Mouse (Mus musculus) stomach, embryonic 14.5 days (tissue): ENCODE measurements around the gene Hemk1. TPM values are rescaled to one million over a fixed set of nuclear protein-coding genes. Genes with fewer than 3 reads are reported as not detected.

Experiments
- ATAC-seq: fragments of 200-750 bp; cut with Nextera tagmentation; 2 replicates; pipeline ENCODE4 v1.8.0; 2017; ENCODE audit warnings: low read depth, moderate TSS enrichment; ENCODE audit not compliant: insufficient number of reproducible peaks, insufficient read depth, low FRiP score
- H3K27ac ChIP-seq: fragments of 300-500 bp; sonication (generic); 2 replicates; pipeline ENCODE4 v1.5.1; 2014; ENCODE audit warnings: mild to moderate bottlenecking, low read length, moderate library complexity, mixed read lengths
- H3K27me3 ChIP-seq: fragments of 300-500 bp; sonication (generic); 2 replicates; pipeline ENCODE4 v1.6.1; 2014; ENCODE audit warnings: low read length, control low read depth, mixed read lengths; ENCODE audit not compliant: control insufficient read depth, insufficient read depth
- H3K36me3 ChIP-seq: fragments of 300-500 bp; sonication (generic); 2 replicates; pipeline ENCODE4 v1.6.1; 2014; ENCODE audit warnings: mild to moderate bottlenecking, control low read depth, low read length, moderate library complexity, mixed read lengths; ENCODE audit not compliant: control insufficient read depth, insufficient read depth
- H3K4me1 ChIP-seq: fragments of 300-500 bp; sonication (generic); 2 replicates; pipeline ENCODE4 v1.6.1; 2014; ENCODE audit warnings: low read length, control low read depth, mixed read lengths; ENCODE audit not compliant: control insufficient read depth, insufficient read depth
- H3K4me2 ChIP-seq: fragments of 300-500 bp; sonication (generic); replicated peaks from 2 replicates; pipeline ENCODE4 v1.6.1; 2014; ENCODE audit warnings: low read depth, low read length, control low read depth
- H3K4me3 ChIP-seq: fragments of 300-500 bp; sonication (generic); 2 replicates; pipeline ENCODE4 v1.5.1; 2014; ENCODE audit warnings: low read depth, low read length, control low read depth
- H3K9ac ChIP-seq: fragments of 300-500 bp; sonication (generic); replicated peaks from 2 replicates; pipeline ENCODE4 v1.6.1; 2014; ENCODE audit warnings: low read depth, mild to moderate bottlenecking, control low read depth, low read length, moderate library complexity, mixed read lengths
- H3K9me3 ChIP-seq: fragments of 300-500 bp; sonication (generic); 2 replicates; pipeline ENCODE4 v1.6.1; 2016; ENCODE audit warnings: low read depth, low read length, control low read depth; ENCODE audit not compliant: control insufficient read depth
- WGBS: fragments of 180-500 bp; shearing (Covaris S2); extraction: QIAGEN DNeasy Blood & Tissue Kit; methylation state at CpG from one replicate; pipeline ENCODE4 v1.1.7; 2014; 5-methylcytosine and 5-hydroxymethylcytosine counted together
- polyA plus RNA-seq: library from polyadenylated mRNA; unstranded; fragments of >200 nt; fragmentation: Nextera tagmentation; extraction: Ambion mirVana; gene quantifications from 2 replicates; pipeline ENCODE4 v1.2.1, GENCODE M21; 2014

Hemk1 gene
- polyA plus RNA-seq, 1 experiment from 2014 or later: 12.4 TPM

- H3K9ac ChIP-seq: no peak overlapping the region
- H3K4me3 ChIP-seq: no peak overlapping the region
- H3K4me2 ChIP-seq: no peak overlapping the region
- no peak for ATAC-seq
- H3K4me1 ChIP-seq: no peaks in the 10 kb centered on the region
- no peaks in the 10 kb centered on the region for H3K27me3 ChIP-seq
- no peak overlapping the region for H3K27ac ChIP-seq
- WGBS: 70% methylated on average over 1 of the region's 1 CpGs
- no peaks in the 10 kb centered on the region for H3K9me3 ChIP-seq
- no peaks in the 10 kb centered on the region for H3K36me3 ChIP-seq
Measured at GRCm38 (mm10) chr9:107354826-107355225, 16.7 kb upstream of the Hemk1 start.

GRCm38 (mm10) chr9:107349321-107349720 is 11.2 kb upstream of the Hemk1 start:
- Histone ChIP-seq H3K4me1 (no peaks in the 10 kb centered on the region), H3K9ac (no peak overlapping the region), H3K9me3 (no peaks in the 10 kb centered on the region), H3K36me3 (no peaks in the 10 kb centered on the region), H3K4me2 (no peak overlapping the region), H3K4me3 (no peak overlapping the region), H3K27ac (no peak overlapping the region), H3K27me3 (no peaks in the 10 kb centered on the region)
- ATAC-seq: no peak
- 52% methylated on average over 7 of the region's 7 CpGs for WGBS

GRCm38 (mm10) chr9:107347586-107348183 is 9.5 kb upstream of the Hemk1 start:
- no peak overlapping the region for H3K4me2 ChIP-seq
- no peaks in the 10 kb centered on the region for H3K36me3 ChIP-seq
- 73% methylated on average over 9 of the region's 9 CpGs for whole genome bisulfite sequencing
- ATAC-seq: no peak
- H3K27ac ChIP-seq: no peak overlapping the region
- no peak overlapping the region for H3K4me3 ChIP-seq
- no peaks in the 10 kb centered on the region for H3K9me3 ChIP-seq
- no peaks in the 10 kb centered on the region for H3K27me3 ChIP-seq
- no peak overlapping the region for H3K9ac ChIP-seq
- no peaks in the 10 kb centered on the region for H3K4me1 ChIP-seq

- 83% methylated on average over 8 of the region's 8 CpGs for WGBS
- Histone ChIP-seq H3K4me1 (no peaks in the 10 kb centered on the region), H3K4me3 (no peak overlapping the region), H3K4me2 (no peak overlapping the region), H3K36me3 (no peaks in the 10 kb centered on the region), H3K27me3 (no peaks in the 10 kb centered on the region), H3K9ac (no peak overlapping the region), H3K9me3 (no peaks in the 10 kb centered on the region), H3K27ac (no peak overlapping the region)
- no peak for ATAC-seq
Measured at GRCm38 (mm10) chr9:107346081-107346480, 7.9 kb upstream of the Hemk1 start.

GRCm38 (mm10) chr9:107344027-107344426 is 5.9 kb upstream of the Hemk1 start:
- H3K27me3 ChIP-seq: no peaks in the 10 kb centered on the region
- WGBS: 74% methylated on average over 6 of the region's 6 CpGs
- no peak overlapping the region for H3K27ac ChIP-seq
- H3K4me1 ChIP-seq: no peaks in the 10 kb centered on the region; the same call in 1 of the 2 replicates
- no peak overlapping the region for H3K4me3 ChIP-seq
- H3K9me3 ChIP-seq: no peaks in the 10 kb centered on the region
- no peaks in the 10 kb centered on the region for H3K36me3 ChIP-seq
- H3K9ac ChIP-seq: no peak overlapping the region
- no peak for ATAC-seq
- H3K4me2 ChIP-seq: no peak overlapping the region

- no peak overlapping the region for H3K4me3 ChIP-seq
- peaks cover 5% of the 10 kb centered on the region for H3K4me1 ChIP-seq
- H3K4me2 ChIP-seq: no peak overlapping the region
- 64% methylated on average over 8 of the region's 8 CpGs for WGBS
- H3K9me3 ChIP-seq: no peaks in the 10 kb centered on the region
- H3K9ac ChIP-seq: no peak overlapping the region
- no peaks in the 10 kb centered on the region for H3K36me3 ChIP-seq
- no peak for ATAC-seq
- H3K27me3 ChIP-seq: no peaks in the 10 kb centered on the region
- H3K27ac ChIP-seq: no peak overlapping the region
Measured at GRCm38 (mm10) chr9:107343146-107343943, 5.2 kb upstream of the Hemk1 start.

- Histone ChIP-seq H3K4me1 (peaks cover 5% of the 10 kb centered on the region), H3K36me3 (no peaks in the 10 kb centered on the region), H3K9me3 (no peaks in the 10 kb centered on the region), H3K27me3 (no peaks in the 10 kb centered on the region), H3K9ac (no peak overlapping the region), H3K27ac (no peak overlapping the region), H3K4me2 (no peak overlapping the region), H3K4me3 (no peak overlapping the region)
- no peak for ATAC-seq
- WGBS: 88% methylated on average over 11 of the region's 11 CpGs
Measured at GRCm38 (mm10) chr9:107342201-107342709, 4.1 kb upstream of the Hemk1 start.

GRCm38 (mm10) chr9:107340911-107341645 is 2.9 kb upstream of the Hemk1 start:
- Histone ChIP-seq H3K36me3 (no peaks in the 10 kb centered on the region), H3K9me3 (no peaks in the 10 kb centered on the region), H3K9ac (peak overlapping the region; percentile 45; the same call in 1 of the 2 replicates), H3K4me1 (peaks cover 5% of the 10 kb centered on the region), H3K27me3 (no peaks in the 10 kb centered on the region), H3K4me3 (peak overlapping the region; percentile 46), H3K27ac (no peak overlapping the region), H3K4me2 (peak overlapping the region; percentile 70)
- 49% methylated on average over 12 of the region's 12 CpGs for WGBS
- no peak for ATAC-seq
